Mouse (Mus musculus): ENCODE measurements around the gene Fgf18. TPM values are rescaled to one million over a fixed set of nuclear protein-coding genes. Genes with fewer than 3 reads are reported as not detected.

The Fgf18 gene
- 1 to 10 TPM in 2 of 4 experiments, under 1 TPM in 2; 0.62 to 3.5 (median 1.5) TPM for total RNA-seq (2022)

DNA sequence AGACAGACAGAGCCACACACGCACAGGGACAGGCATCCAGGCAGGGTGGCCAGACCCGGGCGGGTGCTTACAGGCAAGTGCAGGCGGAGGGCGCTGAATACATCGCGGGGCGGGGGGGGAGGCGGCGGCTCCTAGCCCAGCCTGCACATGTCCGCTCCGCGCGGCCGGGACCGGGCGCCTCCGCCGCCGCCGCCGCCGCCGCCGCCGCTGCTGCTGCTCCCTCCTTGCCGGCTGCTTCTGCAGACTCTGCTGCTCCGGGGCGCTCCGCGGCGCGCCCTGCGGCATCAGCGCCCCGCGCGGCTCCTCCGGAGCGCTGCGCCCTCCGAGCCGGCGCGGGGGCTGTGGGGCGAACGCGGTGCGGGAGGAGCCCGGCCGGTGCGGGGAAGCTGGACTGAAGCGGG is at the start of gene Fgf18:
Gene Fgf18 (minus strand): TSS at position 230 of the 401 bp plus-strand sequence.
- no peak for DNase-seq

DNA sequence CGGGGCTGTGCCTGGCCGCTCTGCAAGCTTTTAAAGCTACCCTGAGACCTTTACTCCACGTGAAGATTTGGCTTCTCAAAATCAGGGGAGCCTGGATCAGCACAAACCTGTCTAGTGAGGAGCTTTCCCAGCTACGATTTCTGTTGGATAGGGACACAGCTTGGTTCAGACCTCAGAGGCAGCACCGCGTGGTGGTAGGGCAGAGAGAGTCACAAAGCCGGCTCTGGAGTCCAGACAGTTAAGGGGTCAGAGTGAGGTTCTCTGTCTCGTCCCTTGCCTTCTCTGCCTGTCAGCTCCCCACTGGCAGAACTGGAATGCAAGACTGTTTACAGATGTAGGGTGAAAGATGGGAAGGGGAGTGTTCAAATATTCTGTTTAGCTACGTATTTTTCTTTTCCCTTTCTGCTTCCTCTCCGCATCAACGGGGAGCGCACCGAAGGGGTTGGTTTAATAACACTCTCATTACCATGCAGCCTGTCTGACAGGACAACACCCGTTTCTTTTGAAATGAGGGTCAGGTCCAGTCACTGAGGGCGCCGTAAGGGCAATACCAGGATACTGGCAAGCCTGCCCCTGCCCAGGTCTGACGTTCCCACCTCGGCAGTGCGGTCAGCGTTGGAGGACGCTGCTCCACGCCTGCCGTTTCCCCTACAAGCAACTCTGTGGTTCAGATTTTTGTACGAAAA is 49.4 kb upstream of the Fgf18 start:
- DNase-seq: no peak

DNA sequence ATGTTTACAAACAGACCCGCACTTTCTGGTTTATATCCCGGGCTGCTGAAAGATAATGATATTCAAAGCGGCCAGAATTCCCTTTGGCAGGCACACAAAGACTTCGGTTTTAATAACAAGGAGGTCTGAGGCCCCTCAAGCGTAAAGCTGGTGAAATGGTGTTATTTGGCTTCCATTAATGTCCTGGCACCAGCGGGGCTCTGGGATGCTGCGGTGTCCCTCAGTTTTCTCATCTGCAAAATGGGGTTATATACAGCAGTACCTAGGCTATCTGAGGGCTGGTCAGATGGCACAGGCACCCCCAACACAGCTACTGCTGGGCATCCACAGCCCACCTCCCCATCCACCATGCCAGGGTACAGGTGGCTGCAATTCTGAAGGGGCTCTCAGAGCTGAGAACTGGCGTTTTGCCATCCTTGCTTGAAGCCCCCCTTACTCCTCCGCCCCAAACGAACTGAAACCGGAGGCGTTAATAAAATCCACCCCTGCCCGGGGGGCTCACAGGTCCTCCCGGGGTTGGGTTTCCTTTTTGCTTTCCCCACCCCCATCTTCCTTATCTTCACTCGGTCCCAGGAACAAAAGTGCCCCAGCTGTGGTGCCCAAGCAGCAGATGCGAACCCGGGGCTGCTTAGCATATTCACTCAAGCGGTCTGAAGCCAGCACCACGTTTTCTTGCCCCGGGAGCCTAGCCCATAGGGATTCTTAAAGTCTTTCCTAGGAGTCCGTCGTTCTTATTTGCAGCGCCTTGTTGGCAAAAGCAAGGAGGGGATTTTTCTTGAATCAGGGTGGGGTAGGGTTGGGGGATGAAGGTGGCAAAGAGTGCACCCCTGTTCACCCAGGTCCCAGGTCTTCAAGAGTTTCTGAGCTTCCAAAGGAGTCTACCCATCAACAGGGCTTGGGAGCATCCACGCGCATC is 48.6 kb upstream of the Fgf18 start:
- no peak for DNase-seq

DNA sequence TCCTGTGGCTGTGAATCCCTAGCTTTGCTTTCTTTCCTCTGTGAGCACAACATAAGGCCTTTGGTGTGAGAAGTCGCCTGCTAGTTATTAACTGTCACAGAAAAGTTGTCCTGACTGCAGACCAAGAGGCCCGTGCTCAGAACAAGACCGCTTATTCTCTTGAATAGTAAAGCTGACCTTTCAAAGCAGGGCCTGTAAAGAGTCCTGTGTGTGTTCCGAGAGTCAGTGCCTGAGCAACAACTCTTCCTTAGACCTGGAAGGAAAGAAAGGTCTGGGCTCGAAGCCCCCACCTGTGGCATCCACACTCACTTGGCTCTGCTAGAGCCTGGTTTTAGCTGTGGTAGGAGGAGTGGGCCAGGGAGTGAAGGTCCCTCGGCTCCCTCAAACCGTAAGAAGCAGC is 47.9 kb upstream of the Fgf18 start:
- no peak for DNase-seq

DNA sequence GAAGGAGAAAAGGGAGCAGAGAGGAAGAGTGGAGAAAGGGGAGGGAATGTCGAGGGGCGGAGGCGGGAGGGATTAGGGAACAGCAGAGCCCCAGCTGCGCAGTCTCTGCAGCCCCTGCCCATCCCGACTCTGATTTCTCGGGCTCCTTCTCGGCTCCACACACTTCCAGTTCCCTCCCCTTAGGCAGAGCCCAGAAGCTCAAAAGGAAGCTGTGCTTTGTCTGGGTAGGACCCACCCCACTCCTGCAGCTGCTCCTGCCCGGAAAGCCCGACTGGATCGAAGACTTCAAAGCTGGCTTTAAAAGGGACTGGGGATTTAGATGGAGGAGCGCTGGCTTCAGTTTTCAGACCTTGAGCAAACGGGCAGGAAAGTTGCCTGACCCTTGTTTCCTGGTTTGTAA is 46.5 kb upstream of the Fgf18 start:
- no peak for DNase-seq

DNA sequence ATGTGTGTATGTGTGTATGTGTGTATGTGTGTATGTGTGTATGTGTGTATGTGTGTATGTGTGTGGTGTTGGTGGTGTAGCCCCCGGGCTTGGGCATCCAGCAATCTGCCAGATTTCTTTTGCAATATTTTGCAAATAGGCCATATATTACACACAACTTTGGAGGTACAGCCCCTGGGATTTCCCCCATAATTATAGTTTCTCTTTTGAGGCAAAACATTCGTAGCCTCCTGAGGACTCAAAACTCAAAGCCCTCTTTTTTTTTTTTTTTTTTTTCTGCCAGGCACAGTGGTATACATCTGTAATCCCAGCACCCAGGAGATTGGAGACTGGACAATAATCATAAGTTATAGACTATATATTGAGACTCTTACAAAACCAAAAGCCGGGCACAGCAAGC is 34.6 kb upstream of the Fgf18 start:
- DNase-seq: no peak

DNA sequence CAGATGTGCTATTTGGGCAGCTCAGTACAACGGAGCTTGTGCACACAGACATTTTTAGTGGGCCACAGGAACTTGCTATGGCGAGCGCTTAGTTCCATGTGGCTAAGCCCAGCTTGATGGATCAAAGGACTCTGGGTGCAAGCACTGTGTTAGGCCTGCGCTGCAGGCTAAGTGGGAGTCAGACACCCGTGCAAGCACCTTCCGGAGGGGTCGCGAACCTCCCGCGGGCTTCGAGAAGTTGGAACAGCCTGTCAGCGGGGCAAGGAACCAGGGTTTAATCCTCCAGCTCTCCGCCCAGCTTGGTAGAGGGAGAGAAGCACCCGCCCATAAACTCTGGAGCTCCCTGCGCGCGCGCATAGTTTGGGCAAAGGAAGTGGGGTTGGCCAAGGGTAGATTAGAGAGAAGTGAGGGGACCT is 33.5 kb upstream of the Fgf18 start:
- DNase-seq: no peak

DNA sequence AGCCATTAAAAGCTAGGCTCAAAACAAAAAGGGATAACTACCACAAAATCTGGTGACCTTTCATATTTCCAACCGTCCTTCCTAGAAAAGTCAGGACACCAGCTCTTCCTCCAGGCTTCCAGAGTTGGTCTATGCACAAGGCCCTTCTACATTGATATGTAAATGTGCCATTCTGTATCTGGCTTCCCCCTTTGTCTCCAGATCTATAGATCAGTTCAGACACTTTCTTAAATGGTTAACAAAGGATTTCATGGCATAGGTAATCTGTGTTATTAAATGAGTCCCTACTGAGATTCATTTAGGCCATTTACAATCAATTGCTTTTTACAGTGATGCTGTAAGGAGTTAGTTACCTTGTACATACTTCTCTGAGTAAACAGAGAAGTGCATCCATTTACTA is 32.6 kb upstream of the Fgf18 start:
- no peak for DNase-seq

DNA sequence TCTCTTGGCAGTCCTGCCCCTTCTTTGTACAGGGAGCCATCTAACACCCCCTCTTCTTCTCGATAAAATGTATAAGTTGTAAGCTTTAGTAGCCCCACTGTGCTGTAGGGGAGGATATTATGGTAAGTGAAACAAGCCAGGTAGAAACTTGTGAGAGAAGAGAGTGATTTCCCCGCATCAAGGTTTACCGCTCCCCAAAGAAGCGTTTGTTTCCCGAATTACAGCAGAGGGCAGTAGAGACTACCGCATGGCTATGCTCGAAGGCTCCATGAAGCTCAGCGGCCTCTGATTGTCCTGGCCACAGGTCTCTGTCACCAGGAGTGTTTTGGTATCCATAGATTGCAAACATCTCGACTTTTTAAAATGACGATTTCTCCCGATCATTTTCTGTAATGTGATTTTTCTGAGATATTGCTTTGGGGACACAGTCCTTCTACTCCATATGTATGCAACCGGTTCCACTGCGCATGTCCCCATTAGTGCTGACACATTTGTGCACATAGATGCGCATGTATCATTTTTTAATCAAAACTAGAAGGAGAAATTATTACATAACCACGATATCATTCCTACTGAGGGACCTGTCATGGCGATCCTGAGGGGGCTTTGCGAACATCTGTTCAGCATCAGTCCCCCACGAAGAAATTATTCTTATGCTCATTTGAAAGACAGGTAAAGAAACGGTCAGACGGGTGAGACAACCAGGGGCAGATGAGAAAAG is 29.5 kb upstream of the Fgf18 start:
- DNase-seq: no peak

DNA sequence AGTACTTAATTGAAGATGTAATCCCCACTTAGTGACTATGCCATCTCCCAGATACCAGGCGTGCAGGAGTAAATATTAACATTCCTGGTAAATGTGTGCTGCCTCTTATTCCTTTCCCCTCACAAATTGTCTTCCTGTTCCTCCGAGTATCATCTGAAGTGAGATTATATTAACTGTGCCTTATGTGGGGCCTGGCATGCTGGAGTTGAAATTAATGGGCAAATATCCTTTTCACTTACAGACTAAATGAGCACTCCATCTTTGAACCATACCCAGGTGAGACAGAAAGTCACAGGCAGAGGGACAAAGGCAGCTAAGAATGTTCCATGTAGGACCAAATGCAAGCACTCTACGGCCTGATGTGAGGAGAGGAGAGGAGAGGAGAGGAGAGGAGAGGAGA is 28.6 kb upstream of the Fgf18 start:
- DNase-seq: no peak

DNA sequence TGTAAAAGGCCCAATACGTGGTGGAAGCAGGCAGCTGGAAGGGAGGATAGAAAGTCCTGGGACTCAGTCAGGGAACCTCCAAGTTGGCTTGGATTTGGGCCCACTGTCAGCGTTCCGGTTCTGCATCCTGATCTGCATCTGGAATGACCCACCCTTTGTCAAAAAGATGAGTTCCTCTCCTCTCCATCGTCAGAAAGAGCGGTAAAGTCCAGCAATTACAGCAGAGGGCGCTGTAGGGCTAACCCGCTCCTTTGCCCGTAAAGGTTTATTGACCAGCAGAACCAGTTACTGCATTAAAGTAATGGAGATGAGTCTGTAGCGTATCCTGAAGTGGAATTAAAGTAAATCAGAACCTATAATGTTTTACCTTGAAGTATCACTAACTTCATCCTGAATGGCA is 23.3 kb upstream of the Fgf18 start:
- DNase-seq: no peak

DNA sequence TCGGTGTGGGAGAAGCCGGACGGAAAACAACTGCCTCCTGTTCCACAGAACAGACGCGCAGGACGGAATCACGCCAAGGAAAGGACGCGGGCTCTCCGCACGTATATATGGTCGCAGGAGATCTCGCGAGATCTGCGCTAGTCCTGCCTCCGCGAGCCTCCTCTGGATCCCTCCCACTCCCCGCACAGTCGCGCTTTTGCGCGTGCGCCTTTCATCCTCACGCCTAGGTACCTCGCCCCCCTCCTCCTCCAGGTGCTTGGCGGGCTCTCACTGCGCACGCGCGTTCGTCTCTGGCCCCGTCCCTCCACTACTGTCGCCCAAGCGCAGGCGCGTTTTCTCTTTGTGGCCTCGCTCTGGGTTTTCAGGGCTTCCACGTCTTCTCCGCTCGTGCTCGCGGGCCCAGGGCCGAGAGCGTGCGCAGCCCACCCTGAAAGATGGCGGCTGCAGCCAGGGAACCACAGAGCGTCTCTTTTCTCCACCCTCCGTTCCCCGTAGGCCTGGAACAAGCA is 15.9 kb upstream of the Fgf18 start, which contains the start of gene Npm1:
Gene Npm1 (minus strand): TSS at position 209 of the 509 bp plus-strand sequence.
- peak; percentile 99 for DNase-seq

DNA sequence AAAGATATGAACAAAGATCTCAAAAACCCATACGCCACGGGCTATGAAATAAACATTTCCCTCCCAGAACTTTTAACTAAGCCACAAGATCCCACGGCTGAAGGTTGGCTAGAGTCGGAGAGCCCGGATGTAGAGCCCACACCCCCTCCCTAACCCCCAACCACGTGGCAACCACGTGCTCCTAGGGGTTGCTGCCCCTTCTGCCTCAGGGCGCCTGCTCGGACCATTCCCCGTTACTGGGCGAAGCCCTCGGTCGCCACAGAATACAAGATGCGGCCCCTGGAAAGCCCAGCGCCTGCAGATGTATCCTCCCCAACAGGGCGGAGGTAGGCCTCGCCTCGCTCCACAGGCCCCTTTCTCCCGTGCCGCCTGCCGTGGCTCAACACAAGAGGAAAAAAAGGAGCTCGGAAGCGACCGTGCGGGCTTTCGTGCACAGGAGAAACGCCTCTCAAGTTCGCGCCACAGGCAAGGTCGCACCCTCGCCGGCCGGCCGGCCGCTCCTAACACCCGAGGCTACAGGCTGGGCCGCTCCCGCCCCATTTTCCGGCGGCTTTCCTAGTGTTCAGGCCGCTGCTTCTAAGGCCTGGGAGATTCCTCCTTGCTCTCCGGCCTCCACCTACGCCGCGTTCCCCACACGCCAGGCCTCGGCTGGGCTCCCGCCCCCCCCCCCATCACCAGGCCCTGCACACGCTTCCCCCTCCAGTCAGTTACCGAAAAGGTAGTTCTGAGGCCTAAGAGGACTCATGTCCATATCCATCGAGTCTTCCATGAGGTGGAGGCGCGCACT is 15.2 kb upstream of the Fgf18 start:
- DNase-seq: peak; percentile 56

DNA sequence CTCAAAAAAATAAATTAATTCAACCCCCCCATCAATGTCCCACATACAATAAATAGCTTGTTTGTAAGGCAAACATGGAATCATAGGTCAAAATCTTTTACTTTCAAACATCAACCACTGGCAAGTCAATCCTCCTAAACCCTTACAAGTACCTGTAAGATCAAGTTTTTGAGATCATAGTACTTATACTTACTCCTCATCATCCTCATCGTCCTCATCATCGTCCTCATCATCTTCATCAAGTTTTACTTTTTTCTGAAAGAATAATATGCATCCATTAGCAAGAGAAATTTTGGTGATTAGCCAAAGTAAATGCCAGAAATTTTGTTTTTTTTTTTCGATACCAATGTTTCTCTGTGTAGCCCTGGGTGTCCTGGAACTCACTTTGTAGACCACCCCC is 12.5 kb upstream of the Fgf18 start:
- no peak for DNase-seq

DNA sequence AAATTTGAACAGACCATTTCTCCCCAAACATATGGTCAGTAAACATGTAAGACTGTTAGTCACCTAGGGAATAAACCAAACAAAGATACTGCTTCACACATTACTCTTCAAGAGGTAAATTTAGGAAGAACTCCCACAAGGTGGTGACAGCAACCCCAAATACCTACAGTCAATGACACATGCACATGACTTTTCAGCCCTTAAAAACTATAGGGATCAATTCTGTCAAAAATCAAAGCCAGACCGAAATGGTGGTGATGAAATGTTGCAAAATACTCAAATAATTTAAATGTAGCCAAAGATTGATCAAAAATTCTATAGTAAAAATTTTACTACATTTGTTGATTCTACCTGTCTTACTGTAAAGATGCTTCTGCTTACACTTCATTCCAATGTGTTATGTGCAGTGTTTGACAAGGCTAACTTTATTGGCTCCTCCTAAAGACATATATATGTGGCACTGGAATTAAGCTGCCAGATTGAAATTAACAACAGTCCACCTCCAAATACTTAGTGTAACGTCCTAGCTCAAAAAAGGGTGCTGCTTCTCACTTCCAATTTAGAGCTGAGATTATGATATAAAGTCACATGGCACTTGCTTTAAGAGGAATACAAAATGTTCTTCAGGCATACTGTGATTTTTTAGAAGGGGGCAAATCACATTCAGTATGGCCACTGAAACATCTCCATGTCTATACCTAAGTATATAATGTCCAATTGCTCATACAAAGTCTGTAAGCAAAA is 10.4 kb upstream of the Fgf18 start:
- no peak for DNase-seq

DNA sequence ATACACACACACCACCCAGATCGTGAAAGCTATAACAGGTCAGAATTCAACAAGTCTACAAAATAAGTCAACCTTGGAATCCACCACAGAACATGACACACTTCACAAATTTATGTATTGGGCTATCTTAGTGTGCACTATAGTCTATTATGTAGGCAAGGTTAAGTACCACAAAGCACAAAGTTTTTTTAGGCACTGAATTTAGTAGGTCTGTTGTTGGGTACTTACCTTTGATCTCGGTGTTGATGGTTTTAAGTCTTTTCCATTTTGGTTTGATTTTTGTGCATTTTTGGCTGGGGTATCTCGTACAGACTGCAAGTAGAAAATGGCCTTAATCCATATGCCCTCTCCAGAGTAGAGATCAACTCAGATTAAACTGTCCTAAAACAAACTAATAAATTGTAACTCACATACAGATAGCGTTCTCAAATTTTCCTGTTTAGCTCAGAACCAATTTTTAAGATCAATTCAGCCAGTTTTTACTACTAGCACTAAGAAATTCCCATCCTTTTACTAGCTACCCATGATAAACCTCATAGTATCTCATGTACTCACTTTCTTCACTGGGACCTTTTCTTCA is 9.3 kb upstream of the Fgf18 start:
- DNase-seq: no peak

DNA sequence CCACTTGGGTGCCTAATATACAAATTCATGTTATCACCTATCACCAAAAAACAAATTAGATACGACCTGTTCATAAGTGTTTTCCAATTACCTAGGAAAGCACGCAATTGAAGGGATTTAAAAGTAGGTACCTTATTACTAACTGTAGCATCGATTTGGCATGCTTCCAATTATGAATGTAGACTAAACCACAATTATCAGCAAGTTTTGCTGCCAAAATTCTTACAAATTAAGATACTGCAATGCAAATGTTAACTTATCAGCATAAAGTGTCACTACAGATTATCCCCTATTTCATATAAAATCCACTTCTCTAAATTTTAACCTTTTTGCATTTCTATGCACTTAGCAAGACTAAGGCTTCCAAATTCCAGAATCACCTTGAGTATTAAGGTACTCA is 7.3 kb upstream of the Fgf18 start:
- DNase-seq: no peak

DNA sequence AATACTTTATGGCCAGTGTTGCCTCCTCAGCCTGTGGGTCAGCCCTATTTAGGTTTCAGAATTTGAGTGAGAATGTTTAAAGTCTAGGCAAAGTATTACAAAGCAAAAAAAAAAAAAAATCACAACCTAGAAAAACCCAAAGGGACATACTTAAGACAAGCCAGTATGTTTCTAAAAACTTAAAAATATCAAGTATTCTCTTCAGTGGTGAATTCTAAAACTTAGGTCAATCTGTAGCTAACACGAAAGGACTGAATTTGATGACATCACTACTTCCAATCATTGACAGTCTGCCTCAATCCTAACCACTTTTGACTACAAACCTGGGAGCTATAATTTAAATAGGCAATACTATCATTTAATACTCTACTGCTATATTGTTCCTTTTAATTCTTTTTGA is 5.8 kb upstream of the Fgf18 start:
- DNase-seq: no peak

DNA sequence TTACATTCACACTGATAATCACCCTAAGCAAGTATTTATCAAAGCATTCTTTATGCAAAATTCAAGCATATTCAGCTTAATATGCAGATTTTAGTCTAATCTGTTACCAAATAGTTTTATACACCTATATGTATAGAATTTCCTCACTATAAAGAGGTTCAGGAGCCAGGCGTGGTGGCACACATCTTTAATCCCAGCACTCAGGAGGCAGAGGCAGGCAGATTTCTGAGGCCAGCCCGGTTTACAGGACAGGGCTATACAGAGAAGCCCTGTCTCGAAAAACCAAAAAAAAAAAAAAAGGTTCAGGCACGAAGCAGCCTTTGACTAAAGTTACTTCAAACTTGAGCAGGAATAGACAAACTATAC is 4.6 kb upstream of the Fgf18 start:
- no peak for DNase-seq

DNA sequence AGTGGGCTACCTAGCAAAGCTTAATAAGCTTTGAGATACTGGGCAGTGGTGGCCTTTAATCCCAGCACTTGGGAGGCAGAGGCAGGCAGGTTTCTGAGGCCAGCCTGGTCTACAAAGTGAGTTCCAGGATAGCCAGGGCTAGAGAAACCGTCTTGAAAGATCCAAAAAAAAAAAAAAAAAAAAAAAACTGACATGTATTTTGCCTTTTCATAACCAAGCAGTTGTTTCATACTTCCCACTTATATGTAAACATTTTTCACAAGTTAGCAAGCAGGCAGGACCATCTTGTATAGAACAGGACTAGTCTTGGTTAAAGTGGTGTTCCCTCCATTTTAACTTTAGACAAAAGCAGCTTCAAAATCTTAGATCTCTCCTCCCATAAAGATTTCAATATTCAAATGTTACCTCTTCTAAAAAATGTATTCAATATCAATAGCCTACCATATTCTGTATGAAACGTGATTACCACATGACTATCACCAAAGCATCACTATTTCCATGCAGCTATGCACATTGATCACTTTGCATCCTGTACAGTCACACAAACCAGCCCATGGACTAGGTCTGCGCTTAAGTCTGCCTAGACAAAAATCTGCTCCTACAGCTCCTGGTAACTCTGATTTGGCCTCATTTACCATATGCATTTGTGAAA is 4.1 kb upstream of the Fgf18 start:
- DNase-seq: no peak

DNA sequence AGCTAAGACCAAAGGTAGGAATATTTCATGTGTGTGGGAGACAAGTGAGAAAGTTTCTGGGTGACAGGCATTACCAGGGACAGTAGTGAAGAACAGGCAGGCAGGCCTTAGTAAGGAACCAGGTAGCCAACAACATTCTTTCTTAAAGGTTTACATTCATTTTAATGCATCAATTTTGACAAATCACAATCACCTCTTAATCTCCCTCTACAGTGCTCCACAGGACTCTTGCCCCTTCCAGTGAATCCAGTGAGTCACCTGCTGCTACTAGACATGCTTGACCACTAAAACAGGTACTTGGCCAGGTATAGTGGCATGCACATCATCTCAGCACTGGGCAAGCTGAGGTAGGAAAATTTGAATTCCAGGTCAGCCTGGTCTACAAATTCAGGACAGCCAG is 3.2 kb upstream of the Fgf18 start:
- no peak for DNase-seq

Measured in adrenal gland, adult 8-10 months (tissue).